ENCODE assay signal across 8 mouse cellular contexts in the genomic region with DNA sequence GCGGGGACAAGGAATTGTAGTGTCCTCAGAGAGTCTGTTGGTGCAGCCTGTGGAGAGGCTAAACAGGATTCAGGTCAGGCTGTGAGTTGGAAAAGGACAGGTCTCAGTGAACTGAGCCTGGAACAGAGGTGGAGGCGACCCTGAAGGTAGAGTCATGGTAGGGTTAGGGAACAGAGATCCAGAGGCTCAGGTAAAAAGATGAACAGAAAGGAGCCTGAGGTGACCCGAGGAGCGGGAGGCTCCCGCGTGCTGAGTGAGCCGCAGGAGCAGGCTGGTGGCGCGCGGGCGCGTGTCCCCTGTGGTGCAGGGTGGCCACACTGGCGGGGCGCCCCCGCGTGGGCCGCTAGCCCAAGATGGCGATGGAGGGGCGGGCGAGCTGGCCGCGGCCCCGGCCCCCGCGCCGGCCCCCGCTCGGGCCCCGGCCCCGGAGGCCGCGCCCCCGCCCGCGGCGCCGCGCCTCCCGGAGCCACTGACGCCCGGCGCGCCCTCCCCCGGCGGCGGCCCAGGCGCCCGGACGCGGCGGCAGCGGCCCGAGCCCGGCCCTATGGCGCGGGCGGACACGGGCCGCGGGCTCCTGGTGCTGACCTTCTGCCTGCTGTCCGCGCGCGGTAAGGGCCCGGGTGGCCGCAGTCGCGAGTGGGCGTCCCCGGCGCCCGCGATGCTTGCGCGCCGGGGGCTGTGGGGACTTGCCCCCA. TPM values are rescaled to one million over a fixed set of nuclear protein-coding genes. Genes with fewer than 3 reads are reported as not detected.
DNase-seq lines count a peak whose midpoint lies in the region; ATAC-seq and TF ChIP-seq lines count a peak whose summit lies in the region.

A gene (plus strand): TSS at position 496 of the 695 bp plus-strand sequence.

- peaks cover 12% of the 10 kb centered on the region; the same call in 1 of the 2 replicates for H3K27me3 ChIP-seq in kidney, embryonic 15.5 days
- peaks cover 5% of the 10 kb centered on the region; the same call in 1 of the 2 replicates for H3K27me3 ChIP-seq in heart, embryonic 11.5 days (ENCODE audit: control insufficient read depth, insufficient read depth, low read length)
- H3K27me3 ChIP-seq in myocyte (ENCODE audit: control insufficient read depth, insufficient read depth, insufficient read length) = no peaks in the 10 kb centered on the region

- no peaks in the 10 kb centered on the region for H3K79me2 ChIP-seq in myocyte (ENCODE audit: control insufficient read depth, insufficient read depth)

- DNase-seq in kidney, adult 11 months = no peak
- peak; percentile 41 for DNase-seq in R1 (ENCODE audit: low read depth, low spot score)
- DNase-seq in embryo, embryonic 10.5 days (ENCODE audit: low spot score) = peak; percentile 46
- DNase-seq in left cerebral cortex, adult 8-10 months (ENCODE audit: low spot score in 2 of 2) = no peak
- no peak for DNase-seq in spleen, postnatal 10 days (ENCODE audit: low spot score in 2 of 2)

- H3K4me3 ChIP-seq in kidney, embryonic 15.5 days (replicated peaks) = peak within 1 kb of the TSS; percentile 81
- peak within 1 kb of the TSS; percentile 76 for H3K4me3 ChIP-seq in heart, embryonic 11.5 days (ENCODE audit: low read depth, low read length)
- H3K4me3 ChIP-seq in myocyte = peak within 1 kb of the TSS; percentile 37

- H3K9ac ChIP-seq in kidney, embryonic 15.5 days = peak within 1 kb of the TSS; percentile 76
- peak within 1 kb of the TSS; percentile 72 for H3K9ac ChIP-seq in heart, embryonic 11.5 days (ENCODE audit: low read depth, low read length)

- peaks cover 4% of the 10 kb centered on the region for H3K9me3 ChIP-seq in kidney, embryonic 15.5 days (replicated peaks)
- H3K9me3 ChIP-seq in heart, embryonic 11.5 days (replicated peaks; ENCODE audit: control insufficient read depth, low read length) = 0 out of 2 replicates have a peak, but pooled peaks cover 3% of the 10 kb centered on the region

- peaks cover 27% of the 10 kb centered on the region for H3K4me1 ChIP-seq in kidney, embryonic 15.5 days
- H3K4me1 ChIP-seq in heart, embryonic 11.5 days (ENCODE audit: control insufficient read depth, insufficient read depth, low read length) = 0 out of 2 replicates have a peak, but pooled peaks cover 3% of the 10 kb centered on the region

- H3ac ChIP-seq in myocyte (ENCODE audit: control insufficient read depth, insufficient read length) = peak within 1 kb of the TSS; percentile 63

- peak within 1 kb of the TSS; percentile 100 for H3K4me2 ChIP-seq in kidney, embryonic 15.5 days
- H3K4me2 ChIP-seq in heart, embryonic 11.5 days = peak within 1 kb of the TSS; percentile 86
- H3K4me2 ChIP-seq in myocyte (ENCODE audit: low read depth) = peak within 1 kb of the TSS; percentile 86

- H3K36me3 ChIP-seq in kidney, embryonic 15.5 days = no peaks in the 10 kb centered on the region
- H3K36me3 ChIP-seq in heart, embryonic 11.5 days (ENCODE audit: control insufficient read depth, insufficient read depth, low read length) = no peaks in the 10 kb centered on the region
- no peaks in the 10 kb centered on the region for H3K36me3 ChIP-seq in myocyte (ENCODE audit: control insufficient read depth, insufficient read depth)

- ATAC-seq in kidney, embryonic 15.5 days (replicated peaks; ENCODE audit: low FRiP score) = 0 out of 2 replicates have a peak, but pooled peaks have one; percentile 27
- ATAC-seq in heart, embryonic 11.5 days (replicated peaks; ENCODE audit: insufficient number of reproducible peaks, low FRiP score, low TSS enrichment) = no peak

- TF ChIP-seq POLR2A in myocyte (IDR thresholded peaks at IDR 0.05; ENCODE audit: insufficient read length, low read depth) = no peak

- peak within 1 kb of the TSS; percentile 76 for H3K27ac ChIP-seq in kidney, embryonic 15.5 days
- H3K27ac ChIP-seq in heart, embryonic 11.5 days (ENCODE audit: low read depth, low read length) = no peak within 1 kb of the TSS

- WGBS in kidney, embryonic 15.5 days = 2% methylated on average over 46 of the region's 76 CpGs
- WGBS in heart, embryonic 11.5 days (ENCODE audit: insufficient replicate concordance) = 2% methylated on average over 38 of the region's 76 CpGs

TF ChIP-seq in myocyte, 11 proteins besides CTCF, POLR2A, EP300 and RAD21:
- no peak for TF ChIP-seq USF1 (IDR thresholded peaks at IDR 0.05; ENCODE audit: low read depth)
- no peak for TF ChIP-seq TCF12 (IDR thresholded peaks at IDR 0.05; ENCODE audit: insufficient read depth, poor library complexity, severe bottlenecking)
- TF ChIP-seq CEBPB (IDR thresholded peaks at IDR 0.05; ENCODE audit: insufficient read depth, poor library complexity, severe bottlenecking) = no peak
- no peak for TF ChIP-seq POLR2AphosphoS2 (IDR thresholded peaks at IDR 0.05; ENCODE audit: insufficient read length, low read depth)
- TF ChIP-seq TCF3 (IDR thresholded peaks at IDR 0.05; ENCODE audit: insufficient read length, low read depth) = no peak
- no peak for TF ChIP-seq SRF (IDR thresholded peaks at IDR 0.05; ENCODE audit: control insufficient read depth, insufficient read length, low read depth)
- TF ChIP-seq MYOG (IDR thresholded peaks at IDR 0.05; ENCODE audit: control insufficient read depth in 1 of 3, insufficient read depth in 1 of 3, insufficient read length in 2 of 3, low read depth in 2 of 3) = no peak
- TF ChIP-seq REST (IDR thresholded peaks at IDR 0.05; ENCODE audit: insufficient read depth, insufficient read length) = no peak
- no peak for TF ChIP-seq E2F4 (IDR thresholded peaks at IDR 0.05; ENCODE audit: insufficient read depth)
- no peak for TF ChIP-seq MAX (IDR thresholded peaks at IDR 0.05; ENCODE audit: low read depth)
- no peak for TF ChIP-seq MYOD1 (IDR thresholded peaks at IDR 0.05; ENCODE audit: control insufficient read depth in 1 of 3, insufficient read length in 2 of 3, low read depth in 2 of 3)

RNA-seq across cellular contexts. Expression of the gene that starts here (rescaled TPM):
- 11.8 and 13.5 TPM in 2 replicates for polyA plus RNA-seq in kidney, embryonic 15.5 days (2015; fragmentation: Nextera tagmentation; extraction: Ambion mirVana)
- 11.4 and 11.8 TPM in 2 replicates for polyA plus RNA-seq in heart, embryonic 11.5 days (2014; fragmentation: Nextera tagmentation; extraction: Ambion mirVana)
- total RNA-seq in left cerebral cortex, adult 8-10 months (2022) = 10 to 100 TPM; 35.7 to 39.1 (median 36.6) TPM
- 9.4 TPM for polyA plus RNA-seq in myocyte (2012; fragmentation: generic; extraction: Trizol)

Comparison
In these comparisons a context has a peak if more than half of its experiments do, and no peak if none do; other contexts are left out.
1. DNase-seq: peak in R1 (single experiment) and embryo, embryonic 10.5 days (single experiment); none in kidney, adult 11 months (single experiment), left cerebral cortex, adult 8-10 months (0 of 2) and spleen, postnatal 10 days (0 of 2).
2. Peak in every context shown above with its lines, with median percentiles within 50 percentile points of each other: H3K4me2 ChIP-seq and H3K4me3 ChIP-seq.